Mouse (Mus musculus): ENCODE measurements around the gene Pde7b. TPM values are rescaled to one million over a fixed set of nuclear protein-coding genes. Genes with fewer than 3 reads are reported as not detected.

Gene Pde7b
- polyA plus RNA-seq, 1 experiment from 2014 or later: 14.4 TPM

DNA sequence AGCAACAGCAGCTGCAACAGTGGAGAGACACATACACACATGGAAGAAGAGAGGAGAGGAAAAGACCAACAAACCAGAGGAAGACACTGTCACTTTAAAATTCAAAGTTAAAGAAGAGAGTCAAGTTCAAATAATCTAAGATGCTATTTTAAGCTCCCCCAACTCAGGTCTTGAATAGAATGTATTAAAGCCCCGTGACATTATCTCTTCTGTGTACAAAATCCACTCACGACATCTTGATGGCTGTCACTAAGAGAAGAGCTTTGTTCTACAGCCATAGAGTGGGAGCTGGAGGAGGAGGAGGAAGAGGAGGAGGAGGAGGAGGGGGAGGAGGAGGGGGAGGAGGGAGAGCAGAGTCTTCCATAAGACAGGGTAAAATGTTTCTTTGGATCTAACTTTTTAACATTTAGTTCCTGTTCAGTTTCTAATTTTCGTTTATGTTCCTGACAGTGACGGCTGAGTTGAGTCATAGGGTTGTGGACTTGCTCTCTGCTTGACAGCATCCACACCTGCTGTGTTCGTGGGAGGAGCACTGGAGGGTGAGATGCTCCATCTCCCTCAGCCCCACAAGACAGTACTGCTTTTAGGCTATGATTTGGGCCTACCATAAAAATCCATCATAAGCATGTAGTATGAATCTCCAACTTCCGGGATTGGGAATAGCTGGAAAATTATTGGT is 270.4 kb downstream of the Pde7b start:
- no peak overlapping the region for H3K4me2 ChIP-seq (replicated peaks)
- no peaks in the 10 kb centered on the region for H3K9me3 ChIP-seq
- ATAC-seq (ENCODE audit: insufficient number of reproducible peaks, insufficient read depth, low FRiP score, low TSS enrichment): no peak
- H3K27me3 ChIP-seq: no peaks in the 10 kb centered on the region
- H3K4me3 ChIP-seq: no peak overlapping the region
- H3K27ac ChIP-seq: no peak overlapping the region
- no peak overlapping the region for H3K9ac ChIP-seq
- no peaks in the 10 kb centered on the region for H3K36me3 ChIP-seq
- H3K4me1 ChIP-seq: no peaks in the 10 kb centered on the region
- WGBS: 74% methylated on average over 6 of the region's 6 CpGs

DNA sequence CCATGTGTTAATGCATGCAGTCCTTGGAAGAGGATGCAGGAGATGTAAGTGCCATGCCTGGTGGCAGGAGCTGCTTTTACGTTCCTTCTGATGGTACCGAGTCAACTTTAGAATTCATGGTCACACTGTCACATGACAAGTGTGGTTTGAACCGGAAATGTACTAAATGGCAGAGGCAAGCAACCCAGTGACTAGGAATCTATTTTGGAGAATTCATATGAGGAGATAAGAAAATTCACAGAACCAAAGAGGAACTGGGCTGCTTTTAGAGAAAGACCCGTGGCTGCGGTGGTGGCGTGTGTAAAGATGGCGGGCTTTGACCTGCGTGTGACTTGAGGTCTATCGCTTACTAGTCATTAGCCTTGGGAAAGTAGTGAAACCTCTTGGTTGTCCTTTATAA is 287.4 kb downstream of the Pde7b start:
- Histone ChIP-seq H3K4me3 (no peak overlapping the region), H3K27me3 (no peaks in the 10 kb centered on the region), H3K9ac (no peak overlapping the region), H3K9me3 (no peaks in the 10 kb centered on the region), H3K36me3 (0 out of 2 replicates have a peak, but pooled peaks cover 6% of the 10 kb centered on the region), H3K4me2 (replicated peaks) (no peak overlapping the region), H3K27ac (0 out of 2 replicates have a peak overlapping the region, but pooled peaks have one; percentile 17), H3K4me1 (peaks cover 8% of the 10 kb centered on the region; the same call in 1 of the 2 replicates)
- no peak for ATAC-seq (ENCODE audit: insufficient number of reproducible peaks, insufficient read depth, low FRiP score, low TSS enrichment)
- 90% methylated on average over 9 of the region's 9 CpGs for WGBS

DNA sequence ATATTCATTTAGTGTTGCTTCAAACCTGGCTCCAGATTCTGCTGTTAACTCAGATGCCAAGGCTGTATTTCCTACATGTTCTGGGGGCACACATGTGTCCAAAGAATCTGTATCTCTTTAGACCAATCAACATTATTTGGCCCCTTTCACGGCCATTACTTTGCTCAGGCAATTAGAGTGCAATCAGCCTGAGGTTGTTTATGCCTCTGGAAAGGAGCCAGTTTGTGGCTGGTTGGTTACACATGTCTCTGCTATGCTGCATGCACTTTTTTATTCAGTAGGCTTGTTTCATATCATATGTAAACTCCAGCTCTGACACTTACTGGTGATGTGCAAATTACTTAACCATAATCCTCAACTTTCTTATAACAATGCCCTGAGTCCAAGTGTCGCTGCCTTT is 287.9 kb downstream of the Pde7b start:
- Histone ChIP-seq H3K27me3 (no peaks in the 10 kb centered on the region), H3K4me1 (peaks cover 8% of the 10 kb centered on the region; the same call in 1 of the 2 replicates), H3K9ac (no peak overlapping the region), H3K27ac (0 out of 2 replicates have a peak overlapping the region, but pooled peaks have one; percentile 25), H3K4me3 (no peak overlapping the region), H3K4me2 (replicated peaks) (no peak overlapping the region), H3K9me3 (no peaks in the 10 kb centered on the region), H3K36me3 (0 out of 2 replicates have a peak, but pooled peaks cover 6% of the 10 kb centered on the region)
- ATAC-seq (ENCODE audit: insufficient number of reproducible peaks, insufficient read depth, low FRiP score, low TSS enrichment): no peak
- 65% methylated on average over 2 of the region's 2 CpGs for whole genome bisulfite sequencing

DNA sequence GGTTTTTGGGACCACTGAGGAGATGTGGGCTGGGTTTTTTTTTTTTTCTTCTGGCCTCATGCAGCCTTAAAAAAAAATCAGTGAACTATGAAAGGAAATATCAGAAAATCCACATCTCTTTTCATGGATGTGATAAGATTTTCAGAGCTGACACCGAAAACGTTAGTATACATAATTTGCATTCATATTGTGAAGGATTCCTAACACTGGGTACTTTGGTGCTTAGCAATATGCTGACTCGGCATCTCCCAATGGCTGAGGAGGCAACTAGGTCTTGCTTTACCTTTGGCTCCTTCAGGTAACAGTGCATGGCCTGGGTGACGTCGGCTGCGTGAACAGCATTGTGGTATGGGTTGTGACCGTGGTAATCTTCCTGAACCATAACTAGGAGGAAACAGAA is 289.0 kb downstream of the Pde7b start:
- Histone ChIP-seq H3K27ac (0 out of 2 replicates have a peak overlapping the region, but pooled peaks have one; percentile 25), H3K4me3 (no peak overlapping the region), H3K4me1 (peaks cover 8% of the 10 kb centered on the region; the same call in 1 of the 2 replicates), H3K27me3 (no peaks in the 10 kb centered on the region), H3K4me2 (replicated peaks) (no peak overlapping the region), H3K9ac (no peak overlapping the region), H3K36me3 (0 out of 2 replicates have a peak, but pooled peaks cover 6% of the 10 kb centered on the region), H3K9me3 (no peaks in the 10 kb centered on the region)
- ATAC-seq (ENCODE audit: insufficient number of reproducible peaks, insufficient read depth, low FRiP score, low TSS enrichment): no peak
- 91% methylated on average over 7 of the region's 7 CpGs for WGBS

DNA sequence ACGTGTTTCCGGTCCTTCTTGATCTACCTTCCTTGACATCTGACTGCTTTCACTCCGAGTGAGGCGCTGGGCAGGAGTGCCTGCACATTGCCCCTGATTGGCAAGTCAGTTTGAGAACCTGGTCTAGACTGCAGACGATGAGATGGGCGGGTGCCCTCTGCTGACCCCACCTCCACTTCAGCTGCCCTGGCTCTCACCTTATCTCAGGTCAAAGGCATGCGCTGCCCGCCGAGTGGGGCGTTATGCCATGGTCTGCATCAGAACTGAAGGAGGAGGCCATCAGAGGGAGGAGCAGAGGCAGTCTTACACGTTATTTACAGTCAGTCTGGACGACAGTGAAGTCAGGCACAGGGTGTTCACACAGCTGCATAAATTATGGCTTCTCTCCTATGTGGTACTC is 293.5 kb downstream of the Pde7b start:
- H3K9me3 ChIP-seq: no peaks in the 10 kb centered on the region
- H3K27me3 ChIP-seq: no peaks in the 10 kb centered on the region
- H3K36me3 ChIP-seq: 0 out of 2 replicates have a peak, but pooled peaks cover 6% of the 10 kb centered on the region
- no peak overlapping the region for H3K27ac ChIP-seq
- no peak for ATAC-seq (ENCODE audit: insufficient number of reproducible peaks, insufficient read depth, low FRiP score, low TSS enrichment)
- H3K9ac ChIP-seq: no peak overlapping the region
- no peak overlapping the region for H3K4me3 ChIP-seq
- 80% methylated on average over 12 of the region's 12 CpGs for WGBS
- H3K4me2 ChIP-seq (replicated peaks): no peak overlapping the region
- no peaks in the 10 kb centered on the region for H3K4me1 ChIP-seq

DNA sequence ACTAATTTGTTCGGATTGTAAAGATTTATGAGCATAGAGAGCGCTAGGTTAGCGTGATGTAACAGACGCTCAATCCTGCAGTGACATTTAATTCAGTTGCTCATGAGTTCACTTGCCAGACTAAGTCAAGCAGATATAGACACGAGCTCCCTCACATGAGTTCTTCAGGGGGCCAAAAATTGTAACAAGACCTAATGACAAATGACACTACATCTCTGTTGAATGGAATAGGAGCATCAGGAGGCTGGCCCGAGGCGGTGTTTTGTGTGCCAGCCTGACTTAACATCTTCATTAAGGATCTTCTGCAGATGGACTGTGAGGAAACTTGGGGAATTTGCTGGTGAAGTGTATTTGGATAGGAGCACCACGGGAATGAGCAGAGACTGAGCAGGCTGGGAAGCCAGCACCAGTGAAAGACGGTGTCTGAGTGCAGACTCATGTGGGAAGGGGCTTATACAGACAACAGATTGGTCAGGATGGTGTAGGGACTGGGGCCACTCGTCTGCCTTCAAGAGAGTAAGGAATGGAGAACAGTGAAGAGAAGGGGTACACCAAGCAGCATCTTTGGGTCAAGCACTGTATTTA is 303.5 kb downstream of the Pde7b start:
- no peak for ATAC-seq (ENCODE audit: insufficient number of reproducible peaks, insufficient read depth, low FRiP score, low TSS enrichment)
- Histone ChIP-seq H3K4me1 (no peaks in the 10 kb centered on the region), H3K4me2 (replicated peaks) (no peak overlapping the region), H3K9me3 (no peaks in the 10 kb centered on the region), H3K27me3 (no peaks in the 10 kb centered on the region), H3K27ac (no peak overlapping the region), H3K36me3 (no peaks in the 10 kb centered on the region), H3K4me3 (no peak overlapping the region), H3K9ac (no peak overlapping the region)
- 81% methylated on average over 10 of the region's 10 CpGs for WGBS

DNA sequence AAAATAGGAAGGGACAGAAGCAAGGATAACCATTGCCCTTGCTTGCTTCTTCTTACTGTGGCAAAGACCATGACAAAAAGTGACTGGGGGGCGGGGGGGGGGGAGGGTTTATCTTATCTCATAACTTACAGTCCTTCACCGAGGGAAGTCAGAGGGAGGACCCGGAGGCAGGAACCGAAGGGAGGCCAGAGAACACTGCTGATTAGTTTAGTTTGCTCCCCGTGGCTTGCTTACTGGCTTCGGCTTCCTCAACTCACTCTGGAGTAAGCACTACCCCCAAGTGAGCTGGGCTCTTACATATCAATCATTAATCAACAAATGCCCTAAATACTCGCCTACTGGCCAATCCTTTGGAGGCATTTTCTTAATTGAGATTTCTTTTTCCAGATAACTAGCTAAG is 304.6 kb downstream of the Pde7b start:
- H3K4me2 ChIP-seq (replicated peaks): no peak overlapping the region
- H3K36me3 ChIP-seq: no peaks in the 10 kb centered on the region
- H3K27me3 ChIP-seq: no peaks in the 10 kb centered on the region
- H3K9me3 ChIP-seq: no peaks in the 10 kb centered on the region
- no peak overlapping the region for H3K4me3 ChIP-seq
- no peak overlapping the region for H3K27ac ChIP-seq
- no peaks in the 10 kb centered on the region for H3K4me1 ChIP-seq
- 70% methylated on average over 7 of the region's 7 CpGs for WGBS
- no peak for ATAC-seq (ENCODE audit: insufficient number of reproducible peaks, insufficient read depth, low FRiP score, low TSS enrichment)
- H3K9ac ChIP-seq: no peak overlapping the region

DNA sequence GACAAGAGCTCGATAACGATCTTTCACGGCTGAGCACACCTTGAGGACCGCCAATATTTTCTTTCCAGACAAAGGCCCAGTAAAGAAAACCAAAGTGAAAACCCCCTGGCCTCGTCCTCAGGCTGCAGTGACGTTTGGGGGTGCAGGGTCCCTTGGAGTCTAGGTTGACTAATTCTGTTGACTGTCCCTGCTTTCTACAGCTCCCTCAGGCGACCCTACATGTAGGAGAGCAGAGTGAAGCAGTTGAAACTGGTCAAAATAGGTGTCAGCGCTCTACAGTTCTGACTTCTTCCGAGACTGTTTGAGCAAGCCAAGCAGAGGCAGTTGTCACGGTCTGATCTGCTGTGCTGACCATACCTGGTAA is 306.0 kb downstream of the Pde7b start:
- Histone ChIP-seq H3K27ac (no peak overlapping the region), H3K27me3 (no peaks in the 10 kb centered on the region), H3K4me3 (no peak overlapping the region), H3K36me3 (no peaks in the 10 kb centered on the region), H3K9ac (no peak overlapping the region), H3K9me3 (no peaks in the 10 kb centered on the region), H3K4me2 (replicated peaks) (no peak overlapping the region), H3K4me1 (no peaks in the 10 kb centered on the region)
- 81% methylated on average over 10 of the region's 10 CpGs for WGBS
- ATAC-seq (ENCODE audit: insufficient number of reproducible peaks, insufficient read depth, low FRiP score, low TSS enrichment): no peak

DNA sequence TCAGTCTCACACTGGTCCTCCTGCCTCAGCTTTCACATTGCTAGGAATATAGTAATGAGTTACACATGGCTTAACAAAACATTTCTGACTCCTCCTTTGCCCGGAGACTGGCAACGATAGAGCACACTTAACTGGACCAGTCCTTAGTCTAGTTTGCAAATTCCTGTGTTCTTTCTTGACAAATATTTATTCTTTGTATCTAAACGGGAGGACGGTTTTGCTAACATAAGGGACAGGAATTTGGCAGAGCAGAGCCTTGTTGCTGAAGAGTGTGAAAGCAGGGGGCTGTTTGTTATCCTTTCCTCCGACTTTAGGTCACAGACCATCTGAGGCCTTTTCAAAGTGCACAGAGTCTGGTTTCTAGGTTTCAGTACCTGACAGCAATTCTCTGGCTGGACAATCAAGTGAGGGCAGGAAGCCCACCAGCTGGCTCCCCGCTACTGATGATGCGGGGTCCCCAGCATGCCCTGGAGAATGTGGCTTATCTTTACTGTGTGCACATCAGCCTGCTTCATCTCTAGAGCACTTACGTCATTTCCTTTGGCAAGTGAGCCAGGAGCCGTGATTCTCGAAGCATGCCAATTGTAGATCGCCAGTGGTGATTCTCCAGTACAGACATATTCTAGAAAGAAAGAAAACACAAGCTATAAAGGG is 306.5 kb downstream of the Pde7b start:
- WGBS: 66% methylated on average over 11 of the region's 11 CpGs
- H3K4me2 ChIP-seq (replicated peaks): no peak overlapping the region
- H3K27me3 ChIP-seq: no peaks in the 10 kb centered on the region
- no peaks in the 10 kb centered on the region for H3K9me3 ChIP-seq
- no peak overlapping the region for H3K27ac ChIP-seq
- H3K4me1 ChIP-seq: no peaks in the 10 kb centered on the region
- H3K4me3 ChIP-seq: no peak overlapping the region
- no peak overlapping the region for H3K9ac ChIP-seq
- peaks cover 2% of the 10 kb centered on the region; the same call in 1 of the 2 replicates for H3K36me3 ChIP-seq
- no peak for ATAC-seq (ENCODE audit: insufficient number of reproducible peaks, insufficient read depth, low FRiP score, low TSS enrichment)

DNA sequence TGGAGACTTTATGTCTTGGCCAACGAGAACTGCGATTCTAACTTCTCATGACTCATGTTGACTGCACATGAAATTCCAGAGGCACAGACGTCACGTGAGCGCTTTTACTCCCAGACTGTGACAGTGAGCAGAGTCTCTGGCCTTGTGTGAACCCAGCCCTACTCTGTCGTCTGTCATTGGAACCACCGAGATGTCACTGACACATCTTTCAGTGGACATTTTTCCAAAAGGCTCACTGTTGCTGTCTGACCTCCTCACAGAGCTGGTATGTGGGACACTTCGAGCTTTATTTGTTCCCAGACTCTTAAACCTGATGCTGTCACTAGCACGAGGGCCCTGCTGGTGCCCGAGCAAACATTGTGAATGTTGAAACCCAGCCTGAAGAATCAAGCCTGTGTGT is 315.7 kb downstream of the Pde7b start:
- Histone ChIP-seq H3K9me3 (peaks cover 4% of the 10 kb centered on the region; the same call in 1 of the 2 replicates), H3K27ac (no peak overlapping the region), H3K36me3 (peaks cover 13% of the 10 kb centered on the region), H3K4me2 (replicated peaks) (no peak overlapping the region), H3K27me3 (no peaks in the 10 kb centered on the region), H3K9ac (no peak overlapping the region), H3K4me1 (no peaks in the 10 kb centered on the region), H3K4me3 (no peak overlapping the region)
- 87% methylated on average over 10 of the region's 10 CpGs for WGBS
- ATAC-seq (ENCODE audit: insufficient number of reproducible peaks, insufficient read depth, low FRiP score, low TSS enrichment): no peak

DNA sequence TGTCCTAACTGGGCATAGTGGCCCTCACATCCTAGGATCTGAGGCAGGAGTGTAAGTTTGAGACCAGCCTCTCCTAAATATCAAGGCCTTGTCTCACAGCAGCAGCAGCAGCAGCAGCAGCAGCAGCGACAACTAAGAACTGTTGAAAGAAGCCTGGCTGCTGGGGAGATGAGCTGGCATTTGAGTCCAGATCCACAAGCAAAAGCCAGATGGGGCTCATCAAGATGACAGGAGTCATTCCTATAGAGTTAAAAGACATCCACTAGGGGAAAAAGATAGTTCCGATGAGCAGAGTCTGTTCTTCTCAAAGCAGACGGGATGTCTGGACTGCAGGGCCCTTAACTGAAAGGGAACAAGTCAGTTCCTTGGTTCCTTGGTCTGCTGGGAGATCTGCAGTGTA is 316.5 kb downstream of the Pde7b start:
- no peak overlapping the region for H3K4me3 ChIP-seq

DNA sequence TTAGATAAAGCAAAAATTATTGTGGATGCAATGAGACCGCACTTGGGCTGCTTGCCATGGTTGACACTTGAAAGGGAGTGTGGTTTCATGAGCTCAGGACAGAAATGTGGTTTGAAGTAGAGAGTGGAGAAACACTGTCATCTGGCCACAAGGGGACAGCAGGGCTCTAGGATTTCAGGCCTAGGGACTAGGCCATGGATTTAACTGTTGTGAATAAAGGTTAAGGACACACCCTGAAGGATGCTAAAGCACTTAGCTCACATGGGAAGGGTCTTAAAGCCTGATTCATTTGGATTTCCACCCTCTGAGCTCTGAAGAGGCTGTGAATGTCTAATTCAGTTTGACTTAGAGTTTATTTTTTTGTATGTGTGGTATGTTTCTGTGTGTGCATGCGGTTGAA is 319.4 kb downstream of the Pde7b start:
- 92% methylated on average over 2 of the region's 2 CpGs for WGBS
- Histone ChIP-seq H3K9me3 (no peaks in the 10 kb centered on the region), H3K4me3 (no peak overlapping the region), H3K36me3 (no peaks in the 10 kb centered on the region; the same call in 1 of the 2 replicates), H3K9ac (no peak overlapping the region), H3K27ac (no peak overlapping the region), H3K27me3 (no peaks in the 10 kb centered on the region), H3K4me2 (replicated peaks) (no peak overlapping the region), H3K4me1 (no peaks in the 10 kb centered on the region)
- ATAC-seq (ENCODE audit: insufficient number of reproducible peaks, insufficient read depth, low FRiP score, low TSS enrichment): no peak

More for the DNA sequence above, 316.5 kb downstream of the Pde7b start:
- no peak for ATAC-seq (ENCODE audit: insufficient number of reproducible peaks, insufficient read depth, low FRiP score, low TSS enrichment)
- peaks cover 4% of the 10 kb centered on the region; the same call in 1 of the 2 replicates for H3K9me3 ChIP-seq
- 68% methylated on average over 3 of the region's 3 CpGs for WGBS
- no peak overlapping the region for H3K4me2 ChIP-seq (replicated peaks)
- no peak overlapping the region for H3K27ac ChIP-seq
- H3K27me3 ChIP-seq: no peaks in the 10 kb centered on the region
- H3K36me3 ChIP-seq: peaks cover 11% of the 10 kb centered on the region
- no peaks in the 10 kb centered on the region for H3K4me1 ChIP-seq
- H3K9ac ChIP-seq: no peak overlapping the region
